Mouse (Mus musculus) common myeloid progenitor, adult 5-6 weeks (primary cell): Measurements from ENCODE around the gene Eloa. TPM values are rescaled to one million over a fixed set of nuclear protein-coding genes. Genes with fewer than 3 reads are reported as not detected.

ENCODE experiments used
- ATAC-seq: replicated peaks from 2 replicates; pipeline ENCODE4 v1.8.0; 2016; ENCODE audit warnings: low read depth, mild to moderate bottlenecking, moderate TSS enrichment, inconsistent platforms; ENCODE audit not compliant: poor library complexity, severe bottlenecking
- total RNA-seq: library from RNA; stranded (forward); fragments of 200-1000, 187-1606 nt; gene quantifications from 2 replicates; pipeline ENCODE4 v1.2.3, GENCODE M21; 2017

Gene Eloa
- total RNA-seq, 1 experiment from 2014 or later, result 52.5 TPM

DNA sequence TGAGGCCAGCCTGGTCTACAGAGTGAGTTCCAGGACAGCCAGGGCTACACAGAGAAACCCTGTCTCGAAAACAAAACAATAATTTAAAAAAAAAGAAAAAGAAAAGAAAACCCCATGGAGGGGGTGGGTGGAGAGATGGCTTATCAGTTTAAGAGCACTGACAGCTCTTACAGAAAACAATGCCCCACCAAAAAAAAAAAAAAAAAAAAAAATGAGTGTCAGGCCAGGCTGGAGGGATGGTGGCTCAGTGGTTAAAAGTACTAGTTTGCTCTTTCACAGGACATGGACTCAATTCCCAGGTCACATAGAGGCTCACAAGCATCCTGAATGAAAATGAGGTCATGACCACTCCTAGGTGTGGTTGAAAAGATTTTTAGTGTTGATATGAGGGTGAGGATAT, 11.7 kb upstream of the Eloa start:
- no peak for ATAC-seq

DNA sequence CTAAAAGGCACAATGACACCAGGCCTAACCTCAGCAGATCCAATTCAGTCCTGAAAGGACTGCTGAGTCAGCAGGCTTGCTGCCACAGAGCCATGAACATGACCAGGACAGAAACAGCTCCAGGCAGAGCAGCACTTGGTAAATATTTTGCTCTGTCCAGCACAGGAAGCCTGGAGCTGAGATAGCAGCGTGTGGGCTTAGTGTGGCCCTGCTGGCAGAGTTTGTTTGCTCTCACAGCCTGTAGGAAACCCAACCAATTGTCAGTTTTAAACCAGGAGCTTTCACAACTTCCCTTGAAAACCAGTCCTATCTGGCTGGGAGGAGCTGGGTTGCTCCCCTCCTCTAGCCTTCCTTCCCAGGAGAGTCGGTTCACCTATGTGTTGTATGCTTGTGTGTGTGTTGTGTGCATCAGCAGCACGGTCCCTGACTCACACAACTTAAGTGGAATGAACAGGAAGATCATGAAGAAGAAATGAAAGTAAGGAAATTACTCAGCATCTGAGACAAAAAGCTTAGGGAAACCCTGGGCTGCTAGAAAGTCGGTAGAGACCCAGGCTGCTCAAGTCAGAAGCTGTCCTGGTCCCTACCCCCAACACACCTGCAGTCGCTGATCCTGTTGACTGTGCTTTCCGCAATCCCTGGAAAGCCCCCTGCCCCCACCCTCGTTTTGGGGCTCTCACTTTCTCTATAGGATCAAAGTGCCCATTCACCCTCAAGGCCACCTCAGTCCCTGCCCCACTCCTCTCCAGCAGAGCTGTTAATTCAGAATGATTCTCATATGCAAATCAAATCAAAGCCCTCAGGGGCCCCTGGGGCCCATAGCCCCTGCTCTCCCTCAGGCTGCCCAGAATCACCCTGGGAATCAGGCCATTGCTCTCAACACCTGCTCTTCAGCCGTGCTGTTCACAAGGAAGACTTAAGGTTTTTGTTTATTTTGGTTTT, 9.7 kb upstream of the Eloa start:
- ATAC-seq, result peak; percentile 86

DNA sequence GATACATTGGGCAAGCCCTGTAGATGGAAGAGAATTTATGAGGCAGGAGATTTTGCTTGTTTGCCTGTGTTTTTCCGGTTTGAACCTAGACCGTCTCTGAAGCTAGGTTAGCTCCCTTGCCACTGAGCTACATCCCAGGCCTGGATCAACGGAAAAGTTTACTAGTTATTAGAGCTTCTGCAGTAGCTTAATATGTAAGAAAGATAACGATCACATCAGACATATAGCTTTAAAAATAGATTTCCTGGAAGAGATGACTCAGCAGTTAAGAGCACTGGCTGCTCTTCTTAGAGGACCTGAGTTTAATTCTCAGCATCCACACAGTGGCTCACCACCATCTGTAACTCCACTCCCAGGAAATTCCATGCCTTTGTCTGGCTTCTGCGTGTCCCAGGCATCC, 7.1 kb upstream of the Eloa start:
- ATAC-seq, result no peak

DNA sequence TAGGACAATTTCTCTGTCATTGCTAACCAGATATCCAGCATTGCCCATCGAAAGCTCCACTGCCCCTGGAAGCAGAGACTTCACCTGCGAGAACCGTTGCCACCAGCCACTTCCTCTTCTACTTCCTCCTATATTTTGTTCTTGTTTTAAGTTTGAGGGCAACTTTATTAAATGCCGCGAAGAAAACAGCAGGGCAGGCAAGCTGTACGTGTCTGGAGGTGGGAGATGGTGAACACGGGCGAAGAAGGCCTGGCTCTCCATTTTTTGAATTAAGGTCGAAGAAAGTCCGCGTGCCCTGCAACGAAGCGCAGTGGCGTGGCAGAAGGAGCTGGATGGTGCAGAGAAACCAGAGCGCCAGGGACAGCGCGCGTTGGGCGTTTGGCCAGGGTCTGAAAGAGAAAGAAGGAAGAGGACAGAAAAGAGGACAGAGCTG, 6.6 kb upstream of the Eloa start:
- peak; percentile 15; the same call in 1 of the 2 replicates for ATAC-seq

DNA sequence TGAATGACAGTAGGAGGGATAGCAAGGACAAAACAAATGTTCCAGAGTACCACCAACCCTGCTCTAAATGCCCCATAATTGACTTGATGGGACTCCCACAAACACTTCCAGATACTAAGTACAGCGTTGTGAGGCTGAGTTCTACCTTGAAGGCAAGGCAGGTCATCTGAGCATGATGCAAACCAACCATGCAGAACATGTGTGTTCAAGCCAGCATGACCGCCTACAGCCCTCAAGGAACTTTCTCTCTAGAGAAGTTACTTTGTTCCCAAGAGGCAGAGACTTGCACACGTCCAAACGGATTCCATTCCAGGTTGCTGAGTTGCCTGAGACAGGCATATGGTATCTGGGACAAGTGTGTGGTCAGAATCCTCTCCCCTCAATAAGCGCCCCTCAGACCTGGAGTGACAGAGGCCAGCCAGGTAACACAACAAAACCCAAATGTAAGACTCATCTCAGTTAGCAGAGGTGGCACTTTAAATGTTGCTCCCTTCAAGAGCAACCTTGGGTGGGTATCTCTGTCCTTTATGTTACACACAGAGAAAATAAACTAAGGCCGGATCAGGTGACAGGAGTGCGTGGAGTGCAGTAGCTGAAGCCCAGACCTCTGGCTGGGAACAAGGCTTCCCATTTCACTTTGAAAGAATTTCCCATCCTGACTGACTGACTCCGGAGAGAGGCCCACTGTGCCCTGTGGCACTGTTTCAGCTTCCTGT, 6.0 kb upstream of the Eloa start:
- ATAC-seq, result no peak

DNA sequence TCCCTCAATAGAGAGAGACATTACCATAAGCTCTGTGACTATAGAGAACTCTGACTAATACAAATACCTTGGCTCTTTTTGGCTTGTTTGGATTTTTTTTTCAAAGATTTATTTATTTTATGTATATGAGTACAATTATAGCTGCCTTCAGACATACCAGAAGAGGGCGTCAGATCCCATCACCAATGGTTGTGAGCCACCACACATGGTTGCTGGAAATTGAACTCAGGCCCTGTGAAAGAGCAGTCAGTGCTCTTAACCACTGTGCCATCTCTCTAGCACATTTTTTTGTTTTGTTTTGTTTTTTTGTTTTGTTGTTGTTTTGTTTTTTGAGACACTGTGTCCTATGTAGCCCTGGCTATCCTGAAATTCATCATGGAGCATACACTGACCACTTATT, 3.8 kb upstream of the Eloa start:
- no peak for ATAC-seq

DNA sequence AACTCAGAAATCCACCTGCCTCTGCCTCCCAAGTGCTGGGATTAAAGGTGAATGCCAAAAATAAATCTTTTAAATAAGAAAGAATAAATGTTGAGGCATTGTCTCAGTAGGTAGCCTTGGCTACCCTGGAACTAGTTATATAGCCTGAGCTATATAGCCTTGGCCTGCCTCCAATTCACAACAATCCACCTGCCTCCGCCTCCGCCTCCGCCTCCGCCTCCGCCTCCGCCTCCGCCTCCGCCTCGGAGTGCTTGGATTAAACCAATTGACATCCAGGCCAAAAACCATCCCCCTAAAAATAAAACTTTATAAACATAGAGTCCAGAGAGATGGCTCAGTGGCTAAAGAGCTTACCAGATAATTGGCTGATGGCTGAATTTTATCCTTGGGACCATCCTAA, 1.4 kb upstream of the Eloa start:
- ATAC-seq, result no peak

DNA sequence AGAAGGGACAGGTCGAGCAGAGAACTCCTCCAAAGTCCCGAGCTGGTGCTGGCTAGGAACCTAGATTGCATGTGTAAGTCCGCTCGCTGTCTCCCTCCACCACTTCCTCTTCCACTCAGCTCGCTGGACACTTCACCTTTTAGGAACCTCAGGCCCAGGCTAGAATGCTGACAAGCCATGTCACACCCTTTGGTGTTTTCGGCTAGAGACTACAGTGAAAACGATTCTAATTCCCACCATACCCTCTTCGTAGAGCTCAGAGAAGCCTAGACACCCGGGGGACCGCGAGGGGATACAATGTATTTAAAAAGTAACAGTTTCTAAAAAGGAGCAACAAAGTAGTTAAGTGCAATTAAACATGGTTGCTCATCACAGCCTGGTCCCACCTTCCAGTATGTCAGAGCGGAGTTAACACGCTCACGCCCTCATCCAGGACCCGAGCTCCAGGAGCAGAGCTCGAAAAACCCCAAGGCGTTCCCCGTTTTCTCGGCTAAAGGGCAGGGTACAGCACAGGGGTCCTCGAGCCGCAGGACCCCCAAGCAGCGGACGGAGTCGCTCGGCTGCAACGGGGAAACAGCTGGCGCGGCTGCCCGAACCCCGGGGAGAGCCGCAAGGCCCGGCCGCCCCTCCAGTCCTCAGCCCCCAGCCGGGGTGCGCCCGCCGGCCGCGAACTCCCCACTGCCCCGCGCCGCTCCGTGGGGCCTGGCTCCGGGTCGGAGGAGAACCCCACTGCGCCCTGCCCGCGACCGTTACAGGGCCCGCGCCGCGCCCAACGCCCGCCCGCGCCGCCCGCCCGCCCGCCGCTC, 617 bp downstream of the Eloa start:
- peak; percentile 39 for ATAC-seq

DNA sequence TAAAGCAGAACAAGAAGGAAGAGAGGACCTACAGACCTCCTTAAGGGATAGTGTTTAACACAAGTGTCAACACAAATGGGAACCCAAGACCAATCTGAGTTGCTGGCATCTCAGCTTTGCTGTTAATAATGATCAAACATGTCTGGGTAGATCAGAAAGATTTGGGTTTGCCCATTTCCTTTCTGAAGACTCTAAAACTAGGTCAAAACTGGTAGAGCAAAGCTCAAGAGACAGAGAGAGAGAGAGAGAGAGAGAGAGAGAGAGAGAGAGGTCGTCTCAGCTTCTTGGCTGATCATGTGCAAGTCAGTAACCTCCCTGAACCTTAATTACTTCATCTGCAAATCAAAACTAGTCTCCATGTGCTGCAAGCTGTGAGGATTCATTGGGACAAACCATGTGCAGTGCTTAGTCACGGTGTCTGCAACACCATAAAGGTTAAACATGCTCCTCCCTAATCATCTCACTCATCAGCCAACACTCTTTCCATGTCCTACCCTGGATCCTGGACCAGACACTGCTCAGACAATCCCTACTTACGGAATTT, 5.4 kb downstream of the Eloa start:
- ATAC-seq, result no peak

DNA sequence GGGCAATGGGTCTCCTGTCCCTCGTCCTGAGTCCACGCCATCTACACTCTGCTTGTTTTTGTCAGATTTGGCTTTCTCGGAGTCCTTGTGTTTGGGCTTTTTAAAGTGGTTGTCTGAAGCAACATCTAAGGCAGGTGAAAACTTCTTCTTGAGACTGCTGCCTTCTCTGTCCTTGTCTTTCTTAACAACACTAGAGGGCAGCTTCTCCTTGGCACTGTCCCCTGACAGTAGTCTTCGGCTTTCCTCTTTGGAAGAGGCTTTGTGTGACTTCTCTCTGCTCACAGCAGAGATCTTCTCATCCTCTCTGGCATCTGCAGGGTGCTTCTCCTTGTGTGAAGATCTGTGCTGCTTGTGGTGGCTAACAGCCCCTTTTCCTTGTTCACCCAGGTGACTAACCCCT, 11.0 kb downstream of the Eloa start:
- ATAC-seq, result no peak

DNA sequence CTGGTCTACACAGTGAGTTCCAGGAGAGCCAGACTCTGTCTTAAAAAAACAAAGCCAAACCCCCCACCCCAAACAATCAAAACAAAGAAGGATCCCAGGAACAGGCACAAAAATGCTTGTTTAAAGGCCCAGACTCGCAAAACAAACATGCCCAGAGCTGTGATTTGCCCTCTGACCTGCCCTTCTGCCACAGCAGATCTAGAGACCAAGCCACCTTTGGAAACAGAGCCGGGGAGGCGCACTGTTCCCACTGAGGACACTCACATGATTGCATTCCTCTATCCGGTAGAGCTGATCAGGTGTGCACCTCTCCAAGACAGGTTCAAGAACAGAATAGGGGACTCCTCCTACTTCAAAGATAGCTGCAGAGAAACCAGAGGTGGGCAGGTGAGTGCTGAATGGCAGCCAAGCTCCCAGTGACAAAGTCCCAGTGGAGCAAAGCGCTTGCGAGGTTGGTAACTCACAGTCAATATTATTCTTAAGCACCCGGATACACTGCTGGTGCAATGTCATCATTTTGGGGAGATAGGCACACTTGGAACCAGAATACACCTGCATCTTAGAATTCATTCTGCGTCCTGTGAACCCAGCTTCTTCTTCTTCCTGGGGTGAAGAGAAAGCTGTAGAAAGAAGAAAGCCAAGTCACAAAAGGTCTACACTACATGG, 12.6 kb downstream of the Eloa start:
- ATAC-seq, result no peak

DNA sequence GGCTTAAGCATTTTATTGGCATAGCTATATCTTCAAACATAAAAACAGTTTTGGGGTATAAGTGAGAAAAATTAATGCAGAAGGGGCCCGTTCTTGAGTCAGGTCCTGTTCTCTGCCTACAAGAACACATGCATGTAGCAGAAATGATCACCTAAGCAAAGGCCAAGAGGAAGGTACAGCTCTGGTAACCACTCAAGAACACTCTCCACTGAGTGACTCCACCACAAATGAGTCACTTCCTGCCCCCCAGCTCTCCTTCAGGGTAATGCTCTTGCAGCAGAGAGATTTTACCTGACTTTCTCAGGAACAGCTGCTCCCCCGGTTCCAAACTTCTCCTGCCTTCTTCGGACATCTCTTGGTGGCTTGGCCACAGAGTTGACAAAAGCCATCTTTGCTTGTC, 14.7 kb downstream of the Eloa start:
- no peak for ATAC-seq

DNA sequence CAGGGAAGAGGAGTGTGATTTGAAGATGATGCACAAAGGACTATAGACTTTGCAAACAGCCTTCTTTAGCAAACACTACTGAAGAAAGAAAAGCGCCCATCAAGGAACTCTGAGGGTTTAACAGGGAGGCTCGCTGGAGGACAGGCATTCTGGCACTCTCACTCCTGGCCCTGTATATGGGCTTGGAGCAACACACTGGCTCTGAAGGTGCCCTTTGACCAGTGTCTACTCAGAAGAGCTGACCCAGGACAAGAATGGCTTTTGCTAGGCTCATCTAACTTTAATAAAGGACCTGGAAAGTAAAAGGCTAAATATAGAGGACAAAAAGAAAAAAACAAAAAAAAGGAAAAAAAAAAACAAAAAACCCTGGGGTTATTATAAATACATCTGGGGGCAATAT, 16.6 kb downstream of the Eloa start:
- no peak for ATAC-seq

DNA sequence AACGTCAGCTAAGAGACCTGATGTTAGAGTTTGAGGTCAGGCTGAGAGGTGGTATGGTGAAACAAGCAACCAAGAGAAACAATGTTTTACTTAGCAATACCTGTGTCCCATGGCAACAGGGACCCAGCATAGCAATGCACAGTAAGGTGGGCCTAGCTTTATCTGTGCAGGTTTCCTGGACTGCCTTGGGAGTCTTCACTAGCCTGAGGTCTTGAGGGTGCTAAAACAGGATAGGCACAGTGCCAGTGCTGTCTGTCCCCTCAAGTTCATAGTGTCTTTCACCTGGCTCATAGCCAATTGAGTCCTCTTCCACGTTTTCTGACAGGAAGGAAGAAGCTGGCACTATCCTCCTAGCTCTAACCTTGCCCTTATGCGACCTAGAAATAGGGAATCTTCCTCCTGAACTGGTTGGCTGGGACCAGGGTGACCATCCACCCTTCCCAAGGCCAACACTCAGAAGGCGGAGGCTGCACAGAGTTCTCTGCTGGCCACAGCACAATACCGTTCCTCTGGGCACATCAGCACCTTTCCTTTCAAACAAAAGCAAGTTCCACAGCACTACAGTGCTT, 17.4 kb downstream of the Eloa start:
- no peak for ATAC-seq

DNA sequence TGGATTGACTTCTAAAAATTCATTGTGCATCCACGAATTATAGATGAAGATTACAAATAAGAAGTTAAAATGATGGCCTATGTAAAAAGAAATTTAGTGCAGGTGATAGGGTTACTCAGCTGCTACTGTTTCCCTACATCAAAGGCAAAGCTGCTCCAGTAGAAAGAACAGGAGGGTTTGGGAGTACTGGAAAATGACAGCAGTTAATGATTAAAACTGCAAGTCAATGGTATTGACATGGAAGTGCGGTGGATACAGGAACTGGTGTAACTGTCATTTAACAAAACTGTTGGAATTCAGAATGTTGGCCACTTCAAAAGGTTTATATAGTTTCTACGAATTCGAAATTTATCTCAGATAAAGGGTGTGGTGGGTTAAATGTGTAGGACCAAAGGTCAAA, 26.4 kb downstream of the Eloa start:
- no peak for ATAC-seq

DNA sequence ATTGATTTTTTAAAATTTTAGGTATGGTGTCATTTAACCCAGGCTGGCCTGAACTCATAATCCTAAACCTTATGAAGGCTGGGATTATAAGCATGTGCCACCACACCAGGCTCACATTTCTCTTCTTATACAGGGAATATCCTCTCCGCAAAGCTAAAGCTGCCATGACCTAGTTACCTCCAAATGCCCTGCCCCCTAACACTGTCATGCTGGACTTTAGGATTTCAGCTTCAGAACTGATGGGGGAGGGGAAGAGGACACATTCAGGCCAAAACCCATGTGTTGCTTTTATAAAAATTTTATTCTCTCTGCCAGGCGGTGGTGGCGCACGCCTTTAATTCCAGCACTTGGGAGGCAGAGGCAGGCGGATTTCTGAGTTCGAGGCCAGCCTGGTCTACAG, 27.6 kb downstream of the Eloa start:
- no peak for ATAC-seq

DNA sequence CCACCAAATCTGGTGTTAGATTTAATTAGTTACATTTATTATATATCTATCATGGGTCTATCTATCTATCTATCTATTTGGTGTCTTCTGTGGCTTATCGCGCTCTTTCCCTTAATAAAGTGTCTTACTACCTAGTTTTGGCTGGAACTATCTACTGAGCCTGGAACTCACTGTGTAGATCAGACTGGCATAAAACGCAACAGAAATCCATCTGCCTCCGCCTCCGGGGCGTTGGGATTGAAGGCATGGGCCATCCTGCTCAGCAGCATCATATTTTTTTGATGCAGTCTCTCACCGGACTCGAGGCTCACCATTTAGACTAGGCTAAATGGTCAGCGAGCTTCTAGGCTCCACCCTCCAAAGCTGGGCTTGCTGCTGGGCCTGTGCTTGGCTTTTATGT, 33.8 kb downstream of the Eloa start:
- ATAC-seq, result no peak

DNA sequence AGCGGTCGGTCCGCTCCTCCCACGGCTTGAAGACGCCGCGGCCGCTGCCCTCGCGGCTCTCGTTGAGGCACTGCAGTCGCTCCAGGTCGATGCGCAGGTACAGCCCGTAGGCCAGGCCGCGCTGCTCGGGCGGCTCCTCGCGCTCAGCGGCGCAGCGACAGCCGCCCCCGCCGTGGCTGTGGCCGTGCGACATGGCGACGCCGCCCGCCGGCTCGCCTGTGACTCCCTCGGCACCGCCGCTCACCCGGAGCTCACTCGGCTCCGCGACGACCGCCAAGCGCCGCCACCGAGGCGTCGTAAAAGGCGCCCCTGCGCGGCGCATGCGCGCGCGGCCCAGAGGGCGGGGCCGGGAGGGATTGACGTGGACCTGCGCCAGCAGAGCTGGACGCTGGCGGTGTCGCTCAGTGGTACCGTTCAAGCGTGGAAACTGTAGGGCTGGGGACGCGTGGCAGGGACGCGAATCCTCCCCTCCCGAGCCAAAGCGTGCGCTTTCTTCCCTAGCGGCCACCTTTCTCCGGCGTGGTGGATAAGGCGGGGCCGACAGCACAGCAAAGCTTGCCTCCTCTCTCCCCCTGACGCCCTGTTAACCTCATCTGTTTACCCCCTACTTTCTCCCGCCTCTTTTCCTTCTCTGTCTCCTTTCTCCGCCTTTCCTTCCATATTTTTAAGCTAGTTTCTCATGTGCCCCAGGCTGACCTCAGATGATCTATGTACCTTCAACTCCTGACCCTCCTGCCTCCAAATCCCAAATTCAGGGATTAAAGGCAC, 34.4 kb downstream of the Eloa start, which contains the start of gene Pithd1:
TSS of gene Pithd1 (minus strand) at position 322 of the 768 bp plus-strand sequence.
- ATAC-seq, result peak; percentile 77
